Mouse (Mus musculus) hindbrain, embryonic 15.5 days (tissue): ENCODE results near the gene Myo3b. TPM values are rescaled to one million over a fixed set of nuclear protein-coding genes. Genes with fewer than 3 reads are reported as not detected.

Experiments used
- ATAC-seq: fragments of 200-750 bp; cut with Nextera tagmentation; 2 replicates; pipeline ENCODE4 v1.8.0; 2017; ENCODE audit warnings: low read depth, moderate number of reproducible peaks, moderate TSS enrichment; ENCODE audit not compliant: low FRiP score
- H3K27ac ChIP-seq: fragments of 300-500 bp; sonication (generic); replicated peaks from 2 replicates; pipeline ENCODE4 v1.5.1; 2015; ENCODE audit warnings: mild to moderate bottlenecking, inconsistent platforms
- H3K27me3 ChIP-seq: fragments of 300-500 bp; sonication (generic); 2 replicates; pipeline ENCODE4 v1.6.1; 2015; ENCODE audit warnings: control low read depth, inconsistent platforms
- H3K36me3 ChIP-seq: fragments of 300-500 bp; sonication (generic); 2 replicates; pipeline ENCODE4 v1.6.1; 2015; ENCODE audit warnings: control low read depth, inconsistent platforms
- H3K4me1 ChIP-seq: fragments of 300-500 bp; sonication (generic); replicated peaks from 2 replicates; pipeline ENCODE4 v1.6.1; 2015; ENCODE audit warnings: control low read depth, inconsistent platforms
- H3K4me2 ChIP-seq: fragments of 300-500 bp; sonication (generic); 2 replicates; pipeline ENCODE4 v1.6.1; 2015; ENCODE audit warnings: moderate library complexity, mild to moderate bottlenecking, inconsistent platforms
- H3K4me3 ChIP-seq: fragments of 300-500 bp; sonication (generic); 2 replicates; pipeline ENCODE4 v1.5.1; 2015; ENCODE audit warnings: mild to moderate bottlenecking, inconsistent platforms
- H3K9ac ChIP-seq: fragments of 300-500 bp; sonication (generic); 2 replicates; pipeline ENCODE4 v1.6.1; 2015; ENCODE audit warnings: inconsistent platforms
- H3K9me3 ChIP-seq: fragments of 300-500 bp; sonication (generic); 2 replicates; pipeline ENCODE4 v1.6.1; 2016; ENCODE audit warnings: control low read depth, inconsistent platforms
- WGBS: fragments of 180-500 bp; shearing (Covaris S2); methylation state at CpG from one replicate; pipeline ENCODE4 v1.1.7; 2015; 5-methylcytosine and 5-hydroxymethylcytosine counted together
- polyA plus RNA-seq: library from polyadenylated mRNA; unstranded; fragments of >200 nt; fragmentation: Nextera tagmentation; extraction: Ambion mirVana; gene quantifications from 2 replicates; pipeline ENCODE4 v1.2.1, GENCODE M21; 2015

The Myo3b gene
- polyA plus RNA-seq, 1 experiment from 2014 or later = 0.26 TPM

DNA sequence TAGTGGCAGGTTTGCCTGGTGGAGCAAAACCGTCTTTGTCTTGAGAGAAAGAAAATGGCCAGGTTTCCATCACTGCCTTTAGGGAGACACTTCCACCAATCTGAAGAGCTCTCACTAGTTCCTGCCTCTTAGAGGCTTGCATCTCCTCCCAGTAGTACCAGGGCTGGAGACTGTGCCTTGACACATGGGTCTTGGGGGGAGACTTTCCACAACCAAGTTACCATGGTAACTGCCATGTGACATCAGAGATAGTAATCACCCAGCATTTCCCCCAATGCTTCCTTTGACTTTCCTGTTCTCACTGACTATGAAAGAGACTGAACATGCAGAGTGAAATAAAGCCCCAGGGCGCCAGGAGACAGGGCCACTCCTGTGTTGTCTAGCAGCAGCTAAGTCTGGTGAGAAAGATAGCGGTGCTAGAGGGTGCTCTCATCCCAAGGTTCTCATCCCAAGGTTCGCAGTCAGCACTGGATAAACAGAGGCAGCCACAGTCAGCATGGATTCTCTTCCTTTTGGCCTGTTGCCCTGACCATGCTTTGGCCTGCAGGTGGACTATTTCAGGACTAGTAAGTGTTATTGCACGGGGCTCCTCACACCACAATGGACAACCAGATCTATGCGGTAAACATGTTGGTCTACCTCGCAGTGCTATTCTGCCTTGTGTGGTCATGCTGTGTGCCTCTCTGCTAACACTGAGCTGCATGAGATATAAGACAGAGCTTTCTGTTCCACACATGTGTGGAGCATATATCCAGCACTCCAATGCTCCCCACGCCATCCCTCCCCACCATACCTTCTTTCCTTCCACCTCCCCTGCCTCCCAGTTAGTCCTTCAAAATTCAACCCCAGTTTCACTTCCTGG lies 223.0 kb downstream of the Myo3b start:
- H3K4me3 ChIP-seq = no peak overlapping the region
- H3K4me2 ChIP-seq = no peak overlapping the region
- no peaks in the 10 kb centered on the region for H3K36me3 ChIP-seq
- WGBS = 71% methylated on average over 8 of the region's 8 CpGs
- peak; percentile 38; the same call in 1 of the 2 replicates for ATAC-seq
- 0 out of 2 replicates have a peak overlapping the region, but pooled peaks have one; percentile 50 for H3K27ac ChIP-seq
- no peaks in the 10 kb centered on the region for H3K27me3 ChIP-seq
- H3K9ac ChIP-seq = no peak overlapping the region
- H3K4me1 ChIP-seq = peaks cover 32% of the 10 kb centered on the region
- no peaks in the 10 kb centered on the region for H3K9me3 ChIP-seq

DNA sequence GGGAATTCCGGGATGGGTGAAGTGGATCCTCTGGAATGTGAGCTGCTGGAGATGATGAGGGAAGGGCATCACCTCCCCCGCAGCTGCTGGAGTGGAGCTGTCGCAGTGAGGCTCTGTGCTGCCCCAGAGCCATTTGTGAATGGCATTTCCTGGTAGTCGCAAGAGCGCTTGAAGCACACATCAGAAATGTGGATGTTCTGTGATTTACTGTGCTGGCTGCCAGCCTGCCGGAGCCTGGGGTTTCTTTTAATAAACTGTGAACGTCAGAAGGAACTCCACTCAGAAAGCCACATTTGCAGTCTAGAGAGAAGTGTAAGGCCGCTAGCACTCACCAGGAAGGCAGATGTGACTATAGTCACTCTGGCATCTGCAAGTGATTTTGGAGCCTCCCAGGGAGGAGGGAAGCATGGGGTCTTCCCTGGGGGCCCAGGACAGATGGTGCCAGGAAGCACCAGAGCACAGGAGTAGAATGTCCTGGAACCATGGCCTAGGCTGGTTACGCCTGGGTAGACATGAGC lies 223.7 kb downstream of the Myo3b start:
- ATAC-seq = peak; percentile 54; the same call in 1 of the 2 replicates
- H3K9me3 ChIP-seq = no peaks in the 10 kb centered on the region
- H3K36me3 ChIP-seq = no peaks in the 10 kb centered on the region
- H3K9ac ChIP-seq = no peak overlapping the region
- H3K4me1 ChIP-seq = peaks cover 32% of the 10 kb centered on the region
- no peaks in the 10 kb centered on the region for H3K27me3 ChIP-seq
- H3K27ac ChIP-seq = peak overlapping the region; percentile 50; the same call in 1 of the 2 replicates
- no peak overlapping the region for H3K4me2 ChIP-seq
- 31% methylated on average over 9 of the region's 9 CpGs for WGBS
- no peak overlapping the region for H3K4me3 ChIP-seq

DNA sequence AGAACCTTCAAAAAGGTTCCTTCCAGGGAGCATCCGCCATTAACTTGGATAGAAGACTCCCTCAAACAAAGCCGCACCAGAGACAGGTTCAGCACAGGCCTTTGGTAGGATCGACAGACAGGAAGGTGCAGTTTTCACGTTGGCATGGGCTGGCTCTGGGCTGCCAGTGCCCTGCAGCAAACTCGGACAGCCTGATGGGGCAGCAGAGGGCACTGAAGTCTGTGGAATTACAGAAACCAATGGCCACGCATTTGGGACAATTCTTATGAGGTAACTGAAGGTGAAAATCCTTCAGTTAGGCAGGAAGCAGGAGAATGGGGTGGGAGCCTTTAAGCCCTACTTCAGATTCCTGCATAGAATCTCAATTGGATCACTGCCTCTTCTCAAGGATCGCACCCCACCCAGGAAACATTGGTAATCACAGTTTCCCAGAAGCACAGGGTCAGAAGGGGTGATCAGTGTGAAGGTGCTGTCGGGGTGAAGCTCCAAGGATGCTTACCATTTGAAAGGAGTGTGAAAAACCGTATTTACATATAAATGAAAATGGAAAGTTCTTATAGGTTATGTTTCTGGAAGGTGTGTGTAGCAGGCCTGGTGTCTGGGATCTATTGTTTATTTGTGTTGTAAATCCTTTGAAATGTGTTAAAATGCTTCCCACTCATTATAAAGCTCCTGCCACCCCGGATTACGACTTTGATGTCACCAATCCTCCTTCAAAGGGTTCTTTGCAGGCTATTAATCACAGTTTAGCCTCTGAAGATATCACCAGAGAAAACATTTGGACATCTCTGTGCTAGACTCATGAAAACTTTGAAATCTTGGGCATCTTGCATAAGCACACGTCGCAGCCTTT lies 239.7 kb downstream of the Myo3b start:
- Histone ChIP-seq H3K4me3 (no peak overlapping the region), H3K9ac (no peak overlapping the region), H3K9me3 (no peaks in the 10 kb centered on the region), H3K27ac (no peak overlapping the region), H3K4me1 (no peaks in the 10 kb centered on the region), H3K4me2 (no peak overlapping the region), H3K27me3 (no peaks in the 10 kb centered on the region), H3K36me3 (no peaks in the 10 kb centered on the region)
- ATAC-seq = no peak
- 31% methylated on average over 13 of the region's 13 CpGs for WGBS

DNA sequence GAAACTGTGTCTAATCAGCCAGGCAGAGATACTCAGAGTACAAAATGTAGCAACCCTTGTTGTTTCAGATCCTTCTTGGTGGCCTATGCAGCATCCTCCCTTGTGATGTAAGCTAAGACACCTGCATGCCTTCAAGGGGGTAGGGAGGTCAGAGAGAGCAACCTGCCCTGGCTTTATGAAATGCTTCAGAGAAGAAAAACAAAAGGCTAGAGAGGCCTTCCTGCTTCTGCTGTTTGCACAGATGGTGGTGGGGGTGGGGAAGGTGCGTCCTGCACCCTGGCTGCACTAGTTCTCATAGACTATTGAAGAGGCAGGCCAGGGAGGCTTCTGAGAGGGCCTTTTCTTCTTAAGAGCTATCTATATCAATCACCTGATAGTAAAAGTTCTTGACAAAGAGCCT lies 245.2 kb downstream of the Myo3b start:
- Histone ChIP-seq H3K27ac (no peak overlapping the region), H3K9me3 (no peaks in the 10 kb centered on the region), H3K36me3 (no peaks in the 10 kb centered on the region), H3K27me3 (no peaks in the 10 kb centered on the region), H3K4me2 (no peak overlapping the region), H3K4me1 (no peaks in the 10 kb centered on the region), H3K9ac (no peak overlapping the region), H3K4me3 (no peak overlapping the region)
- 70% methylated on average over 1 of the region's 1 CpGs for WGBS
- no peak for ATAC-seq

DNA sequence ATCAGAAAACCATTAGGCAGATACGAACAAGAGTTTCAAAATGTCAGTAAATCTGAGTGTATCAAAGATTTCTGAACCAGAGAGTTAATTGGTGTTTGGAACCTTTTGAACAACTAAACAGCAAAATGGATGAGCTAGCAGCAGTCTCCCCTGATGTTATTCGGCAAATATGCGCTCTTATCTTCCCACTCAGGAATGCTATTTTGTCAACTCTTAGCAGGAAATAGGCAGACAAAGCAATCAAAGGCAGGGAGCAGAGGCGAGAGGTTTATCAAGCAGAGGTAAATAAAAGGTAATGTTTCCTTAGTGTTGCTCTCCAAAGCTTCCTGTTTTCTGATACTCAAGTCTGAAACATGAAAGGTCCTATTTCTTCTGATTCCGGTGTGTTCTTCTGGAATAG lies 252.1 kb downstream of the Myo3b start:
- 64% methylated on average over 5 of the region's 5 CpGs for WGBS
- Histone ChIP-seq H3K4me2 (no peak overlapping the region), H3K36me3 (no peaks in the 10 kb centered on the region), H3K9ac (no peak overlapping the region), H3K4me1 (no peaks in the 10 kb centered on the region), H3K27ac (no peak overlapping the region), H3K4me3 (no peak overlapping the region), H3K27me3 (no peaks in the 10 kb centered on the region), H3K9me3 (no peaks in the 10 kb centered on the region)
- no peak for ATAC-seq

DNA sequence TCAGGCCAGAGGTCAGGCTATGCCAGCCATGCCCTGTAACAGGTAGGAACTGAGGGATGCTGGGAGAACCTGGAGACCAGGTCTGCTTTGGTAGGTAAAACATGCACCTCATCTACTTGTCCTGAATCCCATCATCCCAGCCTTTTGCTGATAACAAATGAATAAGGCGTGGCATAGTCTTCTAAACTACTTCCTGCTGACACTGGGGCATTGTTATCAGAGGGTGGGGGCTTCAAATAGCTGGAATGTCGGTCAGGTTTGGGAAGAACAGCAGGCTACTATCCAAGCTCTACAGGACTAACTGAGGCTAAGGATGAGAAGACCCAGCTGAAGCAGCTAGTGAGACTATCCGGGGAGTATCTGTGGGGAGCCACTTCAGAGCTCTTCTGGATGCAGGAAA lies 253.8 kb downstream of the Myo3b start:
- Histone ChIP-seq H3K27ac (no peak overlapping the region), H3K9ac (no peak overlapping the region), H3K9me3 (no peaks in the 10 kb centered on the region), H3K4me2 (no peak overlapping the region), H3K36me3 (no peaks in the 10 kb centered on the region), H3K4me1 (no peaks in the 10 kb centered on the region), H3K27me3 (no peaks in the 10 kb centered on the region), H3K4me3 (no peak overlapping the region)
- WGBS = 74% methylated on average over 3 of the region's 3 CpGs
- no peak for ATAC-seq

DNA sequence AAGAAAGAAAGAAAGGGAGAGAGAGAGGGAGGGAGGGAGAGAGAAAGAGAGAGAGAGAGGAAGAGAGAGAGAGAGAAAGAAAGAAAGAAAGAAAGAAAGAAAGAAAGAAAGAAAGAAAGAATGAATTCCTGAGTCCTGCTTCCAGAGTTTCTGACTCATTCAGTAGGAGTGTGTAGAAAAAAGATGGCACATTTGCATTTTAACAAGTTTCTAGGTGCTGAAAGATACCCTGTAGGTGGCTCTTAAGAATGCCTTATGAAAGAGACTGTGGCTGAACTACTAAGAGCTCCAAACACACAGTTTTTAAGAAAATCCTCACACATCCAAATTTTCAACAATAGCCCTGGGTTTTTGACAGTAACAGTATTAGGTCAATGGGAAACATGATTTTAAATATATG lies 264.0 kb downstream of the Myo3b start:
- no peak for ATAC-seq

DNA sequence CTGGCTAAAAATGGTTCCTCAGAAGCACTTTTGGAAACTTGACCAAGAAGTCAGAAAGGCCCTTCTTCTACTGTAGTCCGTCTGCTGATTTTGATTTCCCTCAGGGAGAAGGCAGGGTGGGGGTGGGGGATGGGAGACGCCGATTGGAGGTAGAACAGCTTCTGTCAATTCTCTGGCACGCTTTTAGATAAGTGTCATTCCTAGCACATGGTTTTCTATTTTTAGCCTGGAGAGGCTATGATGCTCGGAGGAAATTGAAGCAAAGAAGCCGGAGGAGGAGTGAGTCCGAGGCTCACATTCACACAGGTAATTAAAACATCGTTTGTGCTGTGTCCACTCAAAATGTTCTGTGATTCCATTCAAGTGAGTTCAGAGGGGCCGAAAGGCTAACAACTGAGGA lies 276.2 kb downstream of the Myo3b start:
- Histone ChIP-seq H3K4me1 (0 out of 2 replicates have a peak, but pooled peaks cover 9% of the 10 kb centered on the region), H3K4me2 (no peak overlapping the region), H3K4me3 (no peak overlapping the region), H3K27me3 (no peaks in the 10 kb centered on the region), H3K9me3 (no peaks in the 10 kb centered on the region), H3K27ac (no peak overlapping the region), H3K9ac (no peak overlapping the region), H3K36me3 (no peaks in the 10 kb centered on the region)
- 67% methylated on average over 9 of the region's 9 CpGs for WGBS
- ATAC-seq = no peak

More for the DNA sequence above, 264.0 kb downstream of the Myo3b start:
- H3K9ac ChIP-seq = no peak overlapping the region
- no peak overlapping the region for H3K27ac ChIP-seq
- 0 out of 2 replicates have a peak, but pooled peaks cover 4% of the 10 kb centered on the region for H3K4me1 ChIP-seq
- H3K36me3 ChIP-seq = no peaks in the 10 kb centered on the region
- no peaks in the 10 kb centered on the region for H3K27me3 ChIP-seq
- H3K9me3 ChIP-seq = no peaks in the 10 kb centered on the region
- no peak overlapping the region for H3K4me2 ChIP-seq
- H3K4me3 ChIP-seq = no peak overlapping the region

DNA sequence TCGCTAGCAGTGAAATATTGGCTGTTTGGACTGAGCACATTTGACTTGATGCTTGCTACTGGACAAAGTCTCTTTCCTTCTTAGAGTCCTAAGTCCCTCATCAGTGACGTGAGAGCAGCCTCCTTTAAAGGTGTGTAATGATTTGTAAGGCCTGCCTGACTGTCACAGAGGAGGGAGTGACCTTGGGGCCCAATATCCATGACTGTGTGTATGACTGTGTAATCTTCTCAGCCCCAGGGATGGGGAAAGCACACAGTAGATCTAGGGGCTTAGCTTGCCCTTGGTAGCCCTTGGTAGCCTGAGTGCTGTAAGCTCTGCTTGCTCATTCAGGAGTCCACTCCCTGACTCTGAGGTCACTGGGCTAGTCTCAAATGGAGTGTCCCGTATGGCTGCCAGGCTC lies 276.8 kb downstream of the Myo3b start:
- no peak overlapping the region for H3K4me3 ChIP-seq

DNA sequence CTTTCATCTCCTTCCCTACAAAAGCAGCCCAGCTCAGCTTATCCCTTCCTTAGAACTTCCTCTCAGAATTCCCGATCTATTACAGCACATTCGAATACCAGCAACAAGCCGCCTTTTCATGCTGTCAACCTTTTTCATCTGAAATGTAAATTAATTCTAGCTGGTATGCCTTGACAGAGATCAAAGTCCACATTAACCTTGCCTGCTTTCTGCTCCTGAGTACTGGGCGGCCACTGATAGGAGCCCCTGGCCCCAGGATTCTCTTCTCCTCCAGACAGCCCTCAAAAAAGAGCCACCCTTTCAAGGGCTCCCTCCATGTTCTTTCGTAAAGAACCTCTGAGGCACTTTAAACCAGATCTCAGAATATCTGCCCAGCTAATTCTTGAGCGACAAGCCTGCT lies 278.9 kb downstream of the Myo3b start:
- Histone ChIP-seq H3K9ac (no peak overlapping the region), H3K4me2 (no peak overlapping the region), H3K36me3 (no peaks in the 10 kb centered on the region), H3K9me3 (no peaks in the 10 kb centered on the region), H3K27ac (no peak overlapping the region), H3K4me1 (0 out of 2 replicates have a peak, but pooled peaks cover 5% of the 10 kb centered on the region), H3K27me3 (no peaks in the 10 kb centered on the region), H3K4me3 (no peak overlapping the region)
- no peak for ATAC-seq
- 18% methylated on average over 6 of the region's 6 CpGs for WGBS

More for the DNA sequence above, 276.8 kb downstream of the Myo3b start:
- Histone ChIP-seq H3K4me2 (no peak overlapping the region), H3K36me3 (no peaks in the 10 kb centered on the region), H3K27ac (no peak overlapping the region), H3K4me1 (0 out of 2 replicates have a peak, but pooled peaks cover 9% of the 10 kb centered on the region), H3K9me3 (no peaks in the 10 kb centered on the region), H3K9ac (no peak overlapping the region), H3K27me3 (no peaks in the 10 kb centered on the region)
- ATAC-seq = no peak
- WGBS = 75% methylated on average over 3 of the region's 3 CpGs

DNA sequence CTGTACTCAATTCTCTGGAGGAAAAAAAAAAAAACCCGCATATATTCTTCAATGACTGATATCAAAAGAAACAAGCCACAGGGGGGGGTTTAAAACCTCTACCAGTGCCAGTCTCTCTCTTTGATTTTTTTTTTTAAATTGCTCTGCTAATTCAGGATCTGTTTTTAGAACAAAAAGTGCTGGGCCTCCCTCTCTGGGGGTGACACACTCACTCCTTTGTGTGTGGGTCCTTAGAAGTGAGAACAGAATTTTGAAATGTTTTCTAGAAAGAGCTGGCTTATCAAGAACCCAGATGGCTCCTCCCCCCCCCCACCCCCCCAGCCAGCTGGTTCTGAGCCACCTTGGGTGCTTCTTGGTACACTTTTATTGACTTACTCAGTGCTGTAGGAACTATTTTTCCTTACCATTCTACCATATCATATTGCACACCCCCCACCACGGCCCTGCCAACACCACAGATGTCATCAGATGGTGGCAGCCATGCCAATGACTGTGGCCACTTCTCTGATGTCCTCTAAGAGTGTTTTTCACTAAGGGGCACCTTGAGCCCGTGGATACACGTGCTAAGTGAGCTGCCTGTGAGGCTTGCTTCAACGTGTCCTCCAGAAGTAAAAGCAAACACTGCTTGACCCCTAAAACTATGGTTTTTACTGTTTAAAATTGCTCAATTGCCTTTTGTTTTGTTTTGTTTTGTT lies 280.1 kb downstream of the Myo3b start:
- Histone ChIP-seq H3K9me3 (no peaks in the 10 kb centered on the region), H3K9ac (no peak overlapping the region), H3K4me3 (no peak overlapping the region), H3K27me3 (no peaks in the 10 kb centered on the region), H3K27ac (no peak overlapping the region), H3K4me2 (no peak overlapping the region), H3K36me3 (no peaks in the 10 kb centered on the region), H3K4me1 (0 out of 2 replicates have a peak, but pooled peaks cover 5% of the 10 kb centered on the region)
- WGBS = 67% methylated on average over 5 of the region's 5 CpGs
- no peak for ATAC-seq
